Mouse (Mus musculus) intestine, embryonic 14.5 days (tissue): ENCODE measurements at regions not wholly inside any gene's neighbourhood (a gene's known extent, or its start where the extent isn't known, plus 50 kb on each side); places are given as distances from the start of the nearest gene placed in this dataset.

ENCODE experiments used
- ATAC-seq: fragments of 200-750 bp; cut with Nextera tagmentation; replicated peaks from 2 replicates; pipeline ENCODE4 v1.8.0; 2017; ENCODE audit warnings: low read depth, moderate number of reproducible peaks, moderate TSS enrichment, moderate library complexity; ENCODE audit not compliant: low FRiP score, low TSS enrichment
- DNase-seq: peaks from one replicate; pipeline ENCODE4 v3.0.0-alpha.2; 2018; ENCODE audit warnings: low spot score
- H3K27ac ChIP-seq: fragments of 300-500 bp; sonication (generic); 2 replicates; pipeline ENCODE4 v1.5.1; 2014; ENCODE audit warnings: low read depth, mild to moderate bottlenecking, control low read depth
- H3K27me3 ChIP-seq: fragments of 300-500 bp; sonication (generic); replicated peaks from 2 replicates; pipeline ENCODE4 v1.6.1; 2014; ENCODE audit warnings: low read length, control low read depth; ENCODE audit not compliant: control insufficient read depth, insufficient read depth
- H3K36me3 ChIP-seq: fragments of 300-500 bp; sonication (generic); 2 replicates; pipeline ENCODE4 v1.6.1; 2014; ENCODE audit warnings: low read length, control low read depth; ENCODE audit not compliant: control insufficient read depth, insufficient read depth
- H3K4me1 ChIP-seq: fragments of 300-500 bp; sonication (generic); replicated peaks from 2 replicates; pipeline ENCODE4 v1.6.1; 2014; ENCODE audit warnings: low read length, control low read depth, mixed read lengths; ENCODE audit not compliant: control insufficient read depth, insufficient read depth
- H3K4me2 ChIP-seq: fragments of 300-500 bp; sonication (generic); 2 replicates; pipeline ENCODE4 v1.6.1; 2014; ENCODE audit warnings: low read length
- H3K4me3 ChIP-seq: fragments of 300-500 bp; sonication (generic); 2 replicates; pipeline ENCODE4 v1.5.1; 2014; ENCODE audit warnings: low read depth, low read length, control low read depth, mixed read lengths
- H3K9ac ChIP-seq: fragments of 300-500 bp; sonication (generic); 2 replicates; pipeline ENCODE4 v1.6.1; 2014; ENCODE audit warnings: mild to moderate bottlenecking, low read length
- H3K9me3 ChIP-seq: fragments of 300-500 bp; sonication (generic); 2 replicates; pipeline ENCODE4 v1.6.1; 2016; ENCODE audit warnings: low read length, control low read depth; ENCODE audit not compliant: control insufficient read depth
- WGBS: fragments of 180-500 bp; shearing (Covaris S2); extraction: QIAGEN DNeasy Blood & Tissue Kit; methylation state at CpG from one replicate; pipeline ENCODE4 v1.1.7; 2014; 5-methylcytosine and 5-hydroxymethylcytosine counted together

- no peaks in the 10 kb centered on the region for H3K36me3 ChIP-seq
- H3K27me3 ChIP-seq = no peaks in the 10 kb centered on the region
- no peak overlapping the region for H3K27ac ChIP-seq
- H3K4me3 ChIP-seq = no peak overlapping the region
- no peak overlapping the region for H3K4me2 ChIP-seq
- WGBS = 84% methylated on average over 4 of the region's 4 CpGs
- no peaks in the 10 kb centered on the region for H3K9me3 ChIP-seq
- ATAC-seq (no peak), DNase-seq (no peak)
- H3K4me1 ChIP-seq = no peaks in the 10 kb centered on the region
- H3K9ac ChIP-seq = no peak overlapping the region
These were observed 236.1 kb upstream of the Atp5g3 start for GRCm38 (mm10) chr2:74147193-74147592.

GRCm38 (mm10) chr2:74136624-74137003 is 225.5 kb upstream of the Atp5g3 start:
- Histone ChIP-seq H3K4me2 (no peak overlapping the region), H3K4me1 (peaks cover 5% of the 10 kb centered on the region; the same call in 1 of the 2 replicates), H3K27ac (no peak overlapping the region), H3K9ac (no peak overlapping the region), H3K4me3 (no peak overlapping the region), H3K27me3 (no peaks in the 10 kb centered on the region), H3K36me3 (no peaks in the 10 kb centered on the region), H3K9me3 (no peaks in the 10 kb centered on the region)
- 36% methylated on average over 9 of the region's 9 CpGs for WGBS
- DNase-seq (peak; percentile 34), ATAC-seq (no peak)

- ATAC-seq (no peak), DNase-seq (peak; percentile 51)
- H3K27ac ChIP-seq = no peak overlapping the region
- no peaks in the 10 kb centered on the region for H3K27me3 ChIP-seq
- H3K4me2 ChIP-seq = no peak overlapping the region
- WGBS = 46% methylated on average over 15 of the region's 15 CpGs
- no peaks in the 10 kb centered on the region for H3K36me3 ChIP-seq
- H3K9ac ChIP-seq = no peak overlapping the region
- H3K4me3 ChIP-seq = no peak overlapping the region
- H3K9me3 ChIP-seq = no peaks in the 10 kb centered on the region
- H3K4me1 ChIP-seq = peaks cover 5% of the 10 kb centered on the region; the same call in 1 of the 2 replicates
These were observed 225.0 kb upstream of the Atp5g3 start for GRCm38 (mm10) chr2:74135963-74136623.

GRCm38 (mm10) chr2:74130141-74130588 is 219.0 kb upstream of the Atp5g3 start:
- Histone ChIP-seq H3K4me2 (no peak overlapping the region), H3K36me3 (no peaks in the 10 kb centered on the region), H3K27me3 (peaks cover 3% of the 10 kb centered on the region), H3K27ac (no peak overlapping the region), H3K4me1 (peaks cover 12% of the 10 kb centered on the region; the same call in 1 of the 2 replicates), H3K9me3 (no peaks in the 10 kb centered on the region), H3K4me3 (no peak overlapping the region), H3K9ac (no peak overlapping the region)
- no peak for ATAC-seq
- WGBS = 31% methylated on average over 8 of the region's 8 CpGs
- no peak for DNase-seq

- ATAC-seq (no peak), DNase-seq (peak; percentile 58)
- Histone ChIP-seq H3K4me3 (peak overlapping the region; percentile 22), H3K36me3 (no peaks in the 10 kb centered on the region), H3K4me2 (peak overlapping the region; percentile 59), H3K9ac (no peak overlapping the region), H3K9me3 (no peaks in the 10 kb centered on the region), H3K27ac (no peak overlapping the region), H3K27me3 (peaks cover 3% of the 10 kb centered on the region), H3K4me1 (peaks cover 12% of the 10 kb centered on the region; the same call in 1 of the 2 replicates)
- WGBS = 1% methylated on average over 14 of the region's 14 CpGs
These were observed 217.8 kb upstream of the Atp5g3 start for GRCm38 (mm10) chr2:74128782-74129538.

- 76% methylated on average over 4 of the region's 4 CpGs for WGBS
- no peak for ATAC-seq
These were observed 216.0 kb upstream of the Atp5g3 start for GRCm38 (mm10) chr2:74127136-74127535.

GRCm38 (mm10) chr2:74124252-74124651 is 213.1 kb upstream of the Atp5g3 start:
- Histone ChIP-seq H3K4me2 (no peak overlapping the region), H3K27me3 (no peaks in the 10 kb centered on the region; the same call in 1 of the 2 replicates), H3K36me3 (no peaks in the 10 kb centered on the region), H3K4me3 (no peak overlapping the region), H3K4me1 (peaks cover 17% of the 10 kb centered on the region), H3K27ac (no peak overlapping the region), H3K9me3 (no peaks in the 10 kb centered on the region), H3K9ac (no peak overlapping the region)
- 64% methylated on average over 2 of the region's 2 CpGs for WGBS
- DNase-seq = peak; percentile 33
- no peak for ATAC-seq

More at GRCm38 (mm10) chr2:74127136-74127535, 216.0 kb upstream of the Atp5g3 start:
- H3K36me3 ChIP-seq = no peaks in the 10 kb centered on the region
- H3K27me3 ChIP-seq = peaks cover 3% of the 10 kb centered on the region
- no peak for DNase-seq
- H3K27ac ChIP-seq = no peak overlapping the region
- no peak overlapping the region for H3K4me2 ChIP-seq
- no peak overlapping the region for H3K9ac ChIP-seq
- peaks cover 12% of the 10 kb centered on the region; the same call in 1 of the 2 replicates for H3K4me1 ChIP-seq
- no peak overlapping the region for H3K4me3 ChIP-seq
- no peaks in the 10 kb centered on the region for H3K9me3 ChIP-seq

- H3K4me1 ChIP-seq = peaks cover 11% of the 10 kb centered on the region
- ATAC-seq (no peak), DNase-seq (peak; percentile 31)
- no peak overlapping the region for H3K4me3 ChIP-seq
- H3K9me3 ChIP-seq = no peaks in the 10 kb centered on the region
- no peaks in the 10 kb centered on the region for H3K36me3 ChIP-seq
- no peak overlapping the region for H3K9ac ChIP-seq
- H3K27me3 ChIP-seq = no peaks in the 10 kb centered on the region
- no peak overlapping the region for H3K4me2 ChIP-seq
- no peak overlapping the region for H3K27ac ChIP-seq
- WGBS = 67% methylated on average over 6 of the region's 6 CpGs
These were observed 212.4 kb upstream of the Atp5g3 start for GRCm38 (mm10) chr2:74123360-74124074.
